Mouse (Mus musculus): ENCODE results near the gene Stx3. TPM values are rescaled to one million over a fixed set of nuclear protein-coding genes. Genes with fewer than 3 reads are reported as not detected.

Gene Stx3
- total and polyA plus RNA-seq, 3 experiments = 0.16 to 4.7 (median 1.4) TPM

GRCm38 (mm10) chr19:11785409-11786154, 33.6 kb downstream of the Stx3 start:
- no peak for TF ChIP-seq PAX5 (IDR thresholded peaks at IDR 0.05; ENCODE audit: low read length)
- TF ChIP-seq ETS1 (conservative IDR thresholded peaks at IDR 0.05; ENCODE audit: low read depth, low read length) = no peak
- TF ChIP-seq MYC (IDR thresholded peaks at IDR 0.05; ENCODE audit: low read depth, low read length) = no peak
- TF ChIP-seq KAT2A (IDR thresholded peaks at IDR 0.05; ENCODE audit: insufficient replicate concordance, low read length) = no peak
- TF ChIP-seq JUND (conservative IDR thresholded peaks at IDR 0.05; ENCODE audit: low read depth, low read length) = no peak
- TF ChIP-seq TBP (conservative IDR thresholded peaks at IDR 0.05; ENCODE audit: low read depth, low read length) = no peak
- TF ChIP-seq POLR2A (IDR thresholded peaks at IDR 0.05; ENCODE audit: low read depth, low read length) = no peak
- TF ChIP-seq E2F4 (IDR thresholded peaks at IDR 0.05; ENCODE audit: insufficient replicate concordance, low read depth, low read length) = no peak
- no peak for TF ChIP-seq TCF12 (IDR thresholded peaks at IDR 0.05; ENCODE audit: low read depth, low read length)
- no peak for TF ChIP-seq NELFE (IDR thresholded peaks at IDR 0.05; ENCODE audit: low read depth, low read length)
- no peak for TF ChIP-seq HCFC1 (IDR thresholded peaks at IDR 0.05; ENCODE audit: low read depth, low read length)
- no peak for TF ChIP-seq RCOR1 (conservative IDR thresholded peaks at IDR 0.05; ENCODE audit: low read depth, low read length)
- TF ChIP-seq UBTF (IDR thresholded peaks at IDR 0.05; ENCODE audit: low read depth, low read length) = no peak
- no peak for TF ChIP-seq IRF4 (IDR thresholded peaks at IDR 0.05; ENCODE audit: low read depth, low read length)
- no peak overlapping the region for H3K9ac ChIP-seq (ENCODE audit: insufficient read depth, low read depth)
- H3K9me3 ChIP-seq (replicated peaks; ENCODE audit: low read length) = no peaks in the 10 kb centered on the region
- H3K4me1 ChIP-seq (ENCODE audit: control insufficient read depth in 1 of 2, insufficient read depth in 2 of 2) = no peaks in the 10 kb centered on the region
- dilution Hi-C loops (cut with MboI; ENCODE audit: extremely low pct_ligation_motif_present, extremely low pct_unique_long_range_greater_than_20kb, low sequenced_read_pairs) = no loop called here
- no peak for DNase-seq (ENCODE audit: extremely low read depth)
- no peaks in the 10 kb centered on the region for H3K79me2 ChIP-seq (replicated peaks; ENCODE audit: control insufficient read depth, extremely low read depth, insufficient read depth, poor library complexity, severe bottlenecking)
- H3K36me3 ChIP-seq (replicated peaks in 1 of 2; ENCODE audit: control insufficient read depth in 1 of 2, insufficient read depth in 1 of 2, low read length in 1 of 2) = no peaks in the 10 kb centered on the region
- H3K4me2 ChIP-seq (ENCODE audit: insufficient read depth, low read depth, poor library complexity, severe bottlenecking) = no peak overlapping the region
- no peak overlapping the region for H3K4me3 ChIP-seq (replicated peaks in 1 of 3; ENCODE audit: low read depth in 2 of 3, low read length in 2 of 3, poor library complexity in 1 of 3)
- H3K27ac ChIP-seq (ENCODE audit: insufficient read depth, low read depth) = no peak overlapping the region
- in situ Hi-C loops (cut with MboI; ENCODE audit: low pct_ligation_motif_present, low pct_unique_long_range_greater_than_20kb, low sequenced_read_pairs) = no loop called here
- H3K27me3 ChIP-seq (replicated peaks) = no peaks in the 10 kb centered on the region

- H3K79me2 ChIP-seq (replicated peaks; ENCODE audit: control insufficient read depth, extremely low read depth, insufficient read depth, poor library complexity, severe bottlenecking) = 0 out of 2 replicates have a peak, but pooled peaks cover 5% of the 10 kb centered on the region
- dilution Hi-C loops (cut with MboI; ENCODE audit: extremely low pct_ligation_motif_present, extremely low pct_unique_long_range_greater_than_20kb, low sequenced_read_pairs) = no loop called here
- H3K27ac ChIP-seq (ENCODE audit: insufficient read depth, low read depth) = no peak overlapping the region
- peaks cover 27 to 54% of the 10 kb centered on the region in 2 experiments for H3K36me3 ChIP-seq (replicated peaks in 1 of 2; ENCODE audit: control insufficient read depth in 1 of 2, insufficient read depth in 1 of 2, low read length in 1 of 2)
- no peak overlapping the region for H3K9ac ChIP-seq (ENCODE audit: insufficient read depth, low read depth)
- H3K4me1 ChIP-seq (ENCODE audit: control insufficient read depth in 1 of 2, insufficient read depth in 2 of 2) = peaks cover 0 to 6% of the 10 kb centered on the region in 2 experiments; a peak in 1 of 4 replicates
- in situ Hi-C loops (cut with MboI; ENCODE audit: low pct_ligation_motif_present, low pct_unique_long_range_greater_than_20kb, low sequenced_read_pairs) = loop anchor here (10.0 kb wide), 1 partner anchor 227 kb away; no protein-coding TSS in a partner anchor
- no peak for TF ChIP-seq USF2 (conservative IDR thresholded peaks at IDR 0.05; ENCODE audit: low read depth, low read length)
- no peak for TF ChIP-seq POLR2AphosphoS2 (IDR thresholded peaks at IDR 0.05; ENCODE audit: low read depth, low read length)
- no peak for TF ChIP-seq UBTF (IDR thresholded peaks at IDR 0.05; ENCODE audit: low read depth, low read length)
- TF ChIP-seq ELF1 (IDR thresholded peaks at IDR 0.05; ENCODE audit: low read depth, low read length) = no peak
- TF ChIP-seq SMC3 (IDR thresholded peaks at IDR 0.05; ENCODE audit: low read depth, low read length) = peak; percentile 70
- no peak for TF ChIP-seq EP300 (IDR thresholded peaks at IDR 0.05; ENCODE audit: low read length)
- TF ChIP-seq NRF1 (IDR thresholded peaks at IDR 0.05; ENCODE audit: low read depth, low read length) = no peak
- TF ChIP-seq PAX5 (IDR thresholded peaks at IDR 0.05; ENCODE audit: low read length) = no peak
- no peak for TF ChIP-seq POLR2A (IDR thresholded peaks at IDR 0.05; ENCODE audit: low read depth, low read length)
- no peak for TF ChIP-seq MYC (IDR thresholded peaks at IDR 0.05; ENCODE audit: low read depth, low read length)
- no peak for TF ChIP-seq BHLHE40 (IDR thresholded peaks at IDR 0.05; ENCODE audit: low read depth, low read length)
- TF ChIP-seq MXI1 (IDR thresholded peaks at IDR 0.05; ENCODE audit: low read depth, low read length) = no peak
- TF ChIP-seq CTCF (conservative IDR thresholded peaks at IDR 0.05 in 1 of 2, IDR thresholded peaks at IDR 0.05 in 1 of 2; ENCODE audit: low read depth in 2 of 2, low read length in 2 of 2) = peak; percentile 68 to 85
- peak; percentile 79 for TF ChIP-seq RAD21 (IDR thresholded peaks at IDR 0.05; ENCODE audit: low read depth, low read length)
- no peak for TF ChIP-seq ZKSCAN1 (IDR thresholded peaks at IDR 0.05; ENCODE audit: borderline replicate concordance, low read depth, low read length)
- no peak overlapping the region for H3K4me3 ChIP-seq (replicated peaks in 1 of 3; ENCODE audit: low read depth in 2 of 3, low read length in 2 of 3, poor library complexity in 1 of 3)
- H3K4me2 ChIP-seq (ENCODE audit: insufficient read depth, low read depth, poor library complexity, severe bottlenecking) = no peak overlapping the region
- peak; percentile 59 for DNase-seq (ENCODE audit: extremely low read depth)
- no peaks in the 10 kb centered on the region for H3K9me3 ChIP-seq (replicated peaks; ENCODE audit: low read length)
- H3K27me3 ChIP-seq (replicated peaks) = no peaks in the 10 kb centered on the region
Measured at GRCm38 (mm10) chr19:11777191-11777865, 41.9 kb downstream of the Stx3 start.

All from CH12.LX (cell line).